Mouse (Mus musculus): ENCODE measurements around the gene Wdr78.

- no peak for TF ChIP-seq POLR2A (IDR thresholded peaks at IDR 0.05; ENCODE audit: insufficient read length, low read depth)
- no peak for TF ChIP-seq CEBPB (IDR thresholded peaks at IDR 0.05; ENCODE audit: insufficient read depth, poor library complexity, severe bottlenecking)
- no peak for TF ChIP-seq MAX (IDR thresholded peaks at IDR 0.05; ENCODE audit: low read depth)
- TF ChIP-seq SRF (IDR thresholded peaks at IDR 0.05; ENCODE audit: control insufficient read depth, insufficient read length, low read depth), result no peak
Measured at GRCm38 (mm10) chr4:103112651-103113050, 1.7 kb downstream of the Wdr78 start.
